Mouse (Mus musculus) embryonic fibroblast, embryonic 13.5 days (primary cell): ENCODE results near the gene 1700020D05Rik.

Source experiments
- CTCF ChIP-seq: IDR thresholded peaks from 2 replicates; pipeline ENCODE4 v1.5.1; 2011; ENCODE audit warnings: mild to moderate bottlenecking, control low read depth, low read length, moderate library complexity, borderline replicate concordance; ENCODE audit not compliant: insufficient read depth
- POLR2A ChIP-seq: IDR thresholded peaks from 2 replicates; pipeline ENCODE4 v1.6.1; 2011; ENCODE audit warnings: low read depth, mild to moderate bottlenecking, control low read depth, low read length, moderate library complexity

DNA sequence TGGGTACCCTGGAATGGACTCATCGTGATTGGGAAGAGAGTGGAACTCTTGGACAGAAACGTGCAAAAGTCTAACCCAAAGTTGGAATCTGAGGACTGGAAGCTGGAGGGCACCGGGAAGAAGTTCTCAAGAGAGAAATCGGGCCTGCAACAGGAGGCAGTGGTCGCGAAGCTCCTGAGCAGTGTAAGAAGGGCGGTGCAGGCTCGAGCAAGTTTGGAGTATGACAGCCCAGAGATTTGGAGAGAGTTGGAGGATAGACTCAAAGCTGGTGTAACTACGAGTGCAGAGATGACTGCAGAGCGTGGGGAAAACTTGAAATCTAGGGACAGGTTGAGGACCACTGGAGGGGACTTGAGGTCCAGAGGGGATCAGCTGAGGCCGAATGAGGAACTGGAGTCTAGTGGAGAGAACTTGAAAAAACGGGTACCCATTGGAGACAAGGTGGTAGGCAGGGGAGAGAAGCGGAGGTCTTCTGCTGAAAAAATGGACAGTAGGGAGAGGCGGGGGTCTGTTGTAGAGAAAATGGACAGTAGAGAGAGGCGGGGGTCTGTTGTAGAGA lies 7.6 kb upstream of the 1700020D05Rik start:
- TF ChIP-seq CTCF (no peak), POLR2A (no peak)
